Mouse (Mus musculus): ENCODE results near the gene Efhd2.

The Efhd2 gene

GRCm38 (mm10) chr4:141881289-141881914, 6.7 kb upstream of the Efhd2 start:
- DNase-seq (ENCODE audit: low spot score in 2 of 2) = no peak

GRCm38 (mm10) chr4:141879875-141880274, 5.2 kb upstream of the Efhd2 start:
- DNase-seq (ENCODE audit: low spot score in 2 of 2) = no peak

- no peak for DNase-seq (ENCODE audit: low spot score in 2 of 2)
Measured at GRCm38 (mm10) chr4:141879074-141879473, 4.4 kb upstream of the Efhd2 start.

GRCm38 (mm10) chr4:141878621-141879020, 3.9 kb upstream of the Efhd2 start:
- no peak for DNase-seq (ENCODE audit: low spot score in 2 of 2)

GRCm38 (mm10) chr4:141875481-141876108, 875 bp upstream of the Efhd2 start:
- DNase-seq (ENCODE audit: low spot score in 2 of 2) = no peak

GRCm38 (mm10) chr4:141874111-141874600, 564 bp downstream of the Efhd2 start:
- no peak for DNase-seq (ENCODE audit: low spot score in 2 of 2)

- peak in 1 of 2 experiments; percentile 25 for DNase-seq (ENCODE audit: low spot score in 2 of 2)
Measured at GRCm38 (mm10) chr4:141872977-141873376, 1.7 kb downstream of the Efhd2 start.

- peak; percentile 64 to 69 for DNase-seq (ENCODE audit: low spot score in 2 of 2)
Measured at GRCm38 (mm10) chr4:141871909-141872308, 2.8 kb downstream of the Efhd2 start.

GRCm38 (mm10) chr4:141871333-141871725, 3.4 kb downstream of the Efhd2 start:
- DNase-seq (ENCODE audit: low spot score in 2 of 2) = no peak

GRCm38 (mm10) chr4:141870666-141871332, 3.9 kb downstream of the Efhd2 start:
- DNase-seq (ENCODE audit: low spot score in 2 of 2) = no peak

GRCm38 (mm10) chr4:141869436-141870215, 5.1 kb downstream of the Efhd2 start:
- DNase-seq (ENCODE audit: low spot score in 2 of 2) = no peak

- no peak for DNase-seq (ENCODE audit: low spot score in 2 of 2)
Measured at GRCm38 (mm10) chr4:141868051-141868450, 6.7 kb downstream of the Efhd2 start.

- peak; percentile 69 to 71 for DNase-seq (ENCODE audit: low spot score in 2 of 2)
Measured at GRCm38 (mm10) chr4:141867498-141867897, 7.2 kb downstream of the Efhd2 start.

- DNase-seq (ENCODE audit: low spot score in 2 of 2) = no peak
Measured at GRCm38 (mm10) chr4:141866933-141867490, 7.7 kb downstream of the Efhd2 start.

- no peak for DNase-seq (ENCODE audit: low spot score in 2 of 2)
Measured at GRCm38 (mm10) chr4:141865600-141865999, 9.1 kb downstream of the Efhd2 start.

GRCm38 (mm10) chr4:141865006-141865405, 9.7 kb downstream of the Efhd2 start:
- no peak for DNase-seq (ENCODE audit: low spot score in 2 of 2)

- DNase-seq (ENCODE audit: low spot score in 2 of 2) = no peak
Measured at GRCm38 (mm10) chr4:141864506-141864905, 10.2 kb downstream of the Efhd2 start.

- no peak for DNase-seq (ENCODE audit: low spot score in 2 of 2)
Measured at GRCm38 (mm10) chr4:141863726-141864280, 10.9 kb downstream of the Efhd2 start.

- DNase-seq (ENCODE audit: low spot score in 2 of 2) = no peak
Measured at GRCm38 (mm10) chr4:141862867-141863266, 11.9 kb downstream of the Efhd2 start.

GRCm38 (mm10) chr4:141861591-141862295, 13.0 kb downstream of the Efhd2 start:
- DNase-seq (ENCODE audit: low spot score in 2 of 2) = no peak

All from frontal cortex, postnatal 10 days (tissue).